Mouse (Mus musculus): ENCODE measurements around the gene Rsph6a. TPM values are rescaled to one million over a fixed set of nuclear protein-coding genes. Genes with fewer than 3 reads are reported as not detected.

Gene Rsph6a
- total RNA-seq, 2 experiments from 2014 or later, result 0.21 TPM; not detected in 1

- DNase-seq (ENCODE audit: low spot score in 2 of 2), result no peak
Measured at GRCm38 (mm10) chr7:19078732-19079131, 24.2 kb downstream of the Rsph6a start.

DNA sequence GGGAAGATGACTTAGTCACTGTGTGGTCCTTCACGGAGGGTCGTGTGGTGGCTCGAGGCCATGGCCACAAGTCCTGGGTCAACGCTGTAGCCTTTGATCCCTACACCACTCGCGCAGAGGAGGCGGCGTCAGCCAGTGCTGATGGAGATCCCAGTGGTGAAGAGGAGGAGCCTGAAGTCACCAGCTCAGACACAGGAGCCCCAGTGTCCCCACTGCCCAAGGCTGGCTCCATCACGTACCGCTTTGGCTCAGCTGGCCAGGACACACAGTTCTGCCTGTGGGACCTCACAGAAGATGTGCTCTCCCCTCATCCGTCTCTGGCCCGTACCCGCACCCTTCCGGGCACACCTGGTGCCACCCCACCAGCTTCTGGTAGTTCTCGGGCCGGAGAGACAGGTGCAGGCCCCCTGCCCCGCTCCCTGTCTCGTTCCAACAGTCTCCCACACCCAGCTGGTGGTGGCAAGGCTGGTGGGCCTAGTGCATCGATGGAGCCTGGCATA, 26.0 kb downstream of the Rsph6a start:
- DNase-seq (ENCODE audit: low spot score in 2 of 2), result no peak

- no peak for DNase-seq (ENCODE audit: low spot score in 2 of 2)
Measured at GRCm38 (mm10) chr7:19082171-19082570, 27.7 kb downstream of the Rsph6a start.

GRCm38 (mm10) chr7:19083096-19083495, 28.6 kb downstream of the Rsph6a start:
- no peak for DNase-seq (ENCODE audit: low spot score in 2 of 2)

GRCm38 (mm10) chr7:19083701-19084100, 29.2 kb downstream of the Rsph6a start, which contains the start of gene Dmpk:
Gene Dmpk (plus strand): TSS chr7:19083849.
- no peak for DNase-seq (ENCODE audit: low spot score in 2 of 2)

GRCm38 (mm10) chr7:19084277-19084771, 29.8 kb downstream of the Rsph6a start:
- DNase-seq (ENCODE audit: low spot score in 2 of 2), result no peak

DNA sequence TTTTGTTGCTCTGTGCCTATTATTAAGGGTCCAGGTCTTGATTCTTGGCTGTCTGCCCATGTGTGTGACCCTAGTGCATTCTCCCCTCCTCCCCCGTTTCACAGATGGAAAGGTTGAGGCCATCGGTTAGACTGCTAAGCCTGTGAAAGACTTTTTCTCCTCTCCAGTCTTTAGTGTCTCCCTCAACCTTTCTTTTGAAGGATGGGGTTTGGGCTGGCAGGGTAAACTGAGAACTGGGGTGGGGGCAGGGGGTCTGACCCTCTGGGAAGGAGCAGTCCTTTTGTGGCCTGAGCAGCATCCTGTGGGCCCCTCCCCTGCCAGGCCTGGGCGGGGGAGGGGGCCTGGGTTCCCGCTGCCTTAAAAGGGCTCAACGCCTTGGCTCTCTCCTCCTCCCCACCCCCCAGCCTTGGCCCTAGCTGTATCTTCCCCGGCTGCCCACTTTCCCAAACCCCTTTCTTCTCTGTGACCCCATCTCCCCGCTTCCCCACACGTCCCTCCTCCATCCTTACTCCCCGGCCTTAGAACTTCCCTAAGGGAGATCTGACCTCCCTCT, 30.5 kb downstream of the Rsph6a start:
- DNase-seq (ENCODE audit: low spot score in 2 of 2), result no peak

GRCm38 (mm10) chr7:19085495-19085894, 31.0 kb downstream of the Rsph6a start:
- DNase-seq (ENCODE audit: low spot score in 2 of 2), result no peak

DNA sequence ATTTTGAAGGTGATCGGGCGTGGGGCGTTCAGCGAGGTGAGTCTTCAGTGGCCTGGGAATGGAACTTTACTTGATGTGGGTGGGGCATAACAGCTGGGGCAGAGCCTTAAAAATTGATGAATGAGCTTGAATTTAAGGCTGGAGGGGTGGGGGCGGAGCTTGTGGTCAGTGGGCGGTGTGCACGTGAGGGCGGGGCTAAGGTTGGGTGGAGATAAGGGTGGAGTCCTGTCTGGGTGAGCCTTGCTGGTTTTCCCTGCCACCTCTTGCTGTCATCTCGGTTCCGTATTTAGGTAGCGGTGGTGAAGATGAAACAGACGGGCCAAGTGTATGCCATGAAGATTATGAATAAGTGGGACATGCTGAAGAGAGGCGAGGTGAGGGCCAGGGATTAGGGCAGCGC, 31.6 kb downstream of the Rsph6a start:
- no peak for DNase-seq (ENCODE audit: low spot score in 2 of 2)

- DNase-seq (ENCODE audit: low spot score in 2 of 2), result no peak
Measured at GRCm38 (mm10) chr7:19086760-19087159, 32.3 kb downstream of the Rsph6a start.

DNA sequence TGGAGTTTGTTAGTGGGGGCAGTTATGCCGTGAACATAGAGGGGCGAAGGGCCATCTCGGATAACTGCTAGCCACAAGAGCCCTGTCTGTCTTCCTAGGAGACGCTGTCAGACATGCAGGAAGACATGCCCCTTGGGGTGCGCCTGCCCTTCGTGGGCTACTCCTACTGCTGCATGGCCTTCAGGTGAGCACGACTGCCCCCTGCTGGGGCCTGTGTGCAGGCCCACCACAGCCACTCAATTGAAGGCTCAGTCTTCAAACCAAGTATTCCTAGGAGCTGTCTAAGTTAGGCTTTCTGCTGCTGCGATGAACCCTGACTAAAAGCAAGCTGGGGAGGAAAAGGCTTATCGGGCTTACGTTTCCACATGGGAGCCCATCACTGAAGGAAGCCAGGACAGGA, 34.3 kb downstream of the Rsph6a start:
- peak in 1 of 2 experiments; percentile 40 for DNase-seq (ENCODE audit: low spot score in 2 of 2)

DNA sequence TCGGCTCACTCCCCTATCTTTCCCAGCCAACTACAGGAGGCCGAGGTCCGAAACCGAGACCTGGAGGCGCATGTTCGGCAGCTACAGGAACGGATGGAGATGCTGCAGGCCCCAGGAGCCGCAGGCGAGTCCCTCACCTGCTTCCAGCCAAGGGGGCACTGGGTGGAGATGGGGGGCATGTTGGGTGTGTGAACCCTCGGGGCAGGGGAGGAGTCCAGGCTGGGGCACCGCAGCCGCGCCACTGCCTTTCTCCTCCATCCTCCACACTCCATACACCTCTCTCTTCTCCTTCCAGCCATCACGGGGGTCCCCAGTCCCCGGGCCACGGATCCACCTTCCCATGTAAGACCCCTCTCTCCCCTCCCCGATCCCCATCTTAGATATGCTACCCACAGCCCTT, 37.4 kb downstream of the Rsph6a start:
- DNase-seq (ENCODE audit: low spot score in 2 of 2), result no peak

DNA sequence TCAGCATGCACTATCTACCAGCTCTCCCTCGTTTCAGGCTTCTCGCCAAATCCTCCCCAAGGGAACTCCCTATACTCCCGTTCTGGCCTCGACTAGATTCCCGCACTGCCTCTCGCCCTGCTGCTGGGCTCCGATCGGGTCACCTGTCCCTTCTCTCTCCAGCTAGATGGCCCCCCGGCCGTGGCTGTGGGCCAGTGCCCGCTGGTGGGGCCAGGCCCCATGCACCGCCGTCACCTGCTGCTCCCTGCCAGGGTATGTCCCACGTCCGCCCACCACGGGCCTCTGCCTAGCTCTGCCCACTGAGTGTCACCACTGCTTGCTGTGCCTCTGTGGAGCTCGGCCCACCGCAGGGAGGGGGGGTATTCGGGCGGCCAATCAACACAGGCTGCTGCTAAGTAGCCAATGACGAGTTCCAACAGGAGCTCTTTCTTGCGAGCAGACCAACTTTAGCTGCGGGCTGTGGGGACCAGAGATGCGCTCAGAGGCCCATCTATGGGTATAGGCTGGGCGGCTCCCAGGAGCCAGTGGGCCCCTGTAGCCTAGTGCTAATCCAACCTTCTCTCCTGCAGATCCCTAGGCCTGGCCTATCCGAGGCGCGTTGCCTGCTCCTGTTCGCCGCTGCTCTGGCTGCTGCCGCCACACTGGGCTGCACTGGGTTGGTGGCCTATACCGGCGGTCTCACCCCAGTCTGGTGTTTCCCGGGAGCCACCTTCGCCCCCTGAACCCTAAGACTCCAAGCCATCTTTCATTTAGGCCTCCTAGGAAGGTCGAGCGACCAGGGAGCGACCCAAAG, 38.1 kb downstream of the Rsph6a start:
- peak; percentile 41 to 52 for DNase-seq (ENCODE audit: low spot score in 2 of 2)

GRCm38 (mm10) chr7:19093174-19093521, 38.7 kb downstream of the Rsph6a start:
- DNase-seq (ENCODE audit: low spot score in 2 of 2), result peak; percentile 73 to 76

DNA sequence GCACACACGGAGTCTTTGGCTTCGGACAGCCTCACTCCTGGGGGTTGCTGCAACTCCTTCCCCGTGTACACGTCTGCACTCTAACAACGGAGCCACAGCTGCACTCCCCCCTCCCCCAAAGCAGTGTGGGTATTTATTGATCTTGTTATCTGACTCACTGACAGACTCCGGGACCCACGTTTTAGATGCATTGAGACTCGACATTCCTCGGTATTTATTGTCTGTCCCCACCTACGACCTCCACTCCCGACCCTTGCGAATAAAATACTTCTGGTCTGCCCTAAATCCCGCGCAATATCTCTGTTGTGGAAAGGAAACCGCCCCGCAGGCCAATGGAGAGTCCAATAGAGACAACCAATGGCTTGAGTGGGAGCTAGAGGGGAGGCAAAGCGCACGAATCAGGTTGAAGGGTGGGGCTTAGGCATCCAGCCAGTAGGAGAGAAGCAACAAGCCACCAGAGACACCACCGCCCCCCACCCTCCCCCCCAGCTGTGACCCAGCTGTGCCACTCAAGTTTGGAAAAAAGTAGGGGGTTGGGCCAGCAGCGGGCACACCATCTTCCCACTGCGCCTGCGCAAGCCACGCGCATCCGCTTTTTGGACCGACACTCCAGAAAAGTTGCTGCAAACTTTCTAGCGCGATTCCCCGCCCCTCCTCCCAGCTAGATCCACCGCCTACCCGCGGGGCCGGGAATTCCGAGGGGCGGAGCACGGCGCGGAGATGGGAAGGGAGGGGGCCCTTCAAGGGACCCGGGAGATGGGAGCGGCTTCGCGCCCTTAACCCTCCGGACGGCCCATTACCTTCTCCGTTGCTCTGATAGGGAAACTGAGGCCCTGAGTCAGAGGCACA, 39.3 kb downstream of the Rsph6a start:
- peak; percentile 79 to 88 for DNase-seq (ENCODE audit: low spot score in 2 of 2)

GRCm38 (mm10) chr7:19094471-19094825, 40.0 kb downstream of the Rsph6a start, which contains the start of gene Six5:
Gene Six5 (plus strand): TSS chr7:19094594.
- no peak for DNase-seq (ENCODE audit: low spot score in 2 of 2)

GRCm38 (mm10) chr7:19094826-19095750, 40.6 kb downstream of the Rsph6a start:
- DNase-seq (ENCODE audit: low spot score in 2 of 2), result no peak

GRCm38 (mm10) chr7:19095751-19096110, 41.2 kb downstream of the Rsph6a start:
- DNase-seq (ENCODE audit: low spot score in 2 of 2), result no peak

- DNase-seq (ENCODE audit: low spot score in 2 of 2), result no peak
Measured at GRCm38 (mm10) chr7:19096421-19096976, 42.0 kb downstream of the Rsph6a start.

DNA sequence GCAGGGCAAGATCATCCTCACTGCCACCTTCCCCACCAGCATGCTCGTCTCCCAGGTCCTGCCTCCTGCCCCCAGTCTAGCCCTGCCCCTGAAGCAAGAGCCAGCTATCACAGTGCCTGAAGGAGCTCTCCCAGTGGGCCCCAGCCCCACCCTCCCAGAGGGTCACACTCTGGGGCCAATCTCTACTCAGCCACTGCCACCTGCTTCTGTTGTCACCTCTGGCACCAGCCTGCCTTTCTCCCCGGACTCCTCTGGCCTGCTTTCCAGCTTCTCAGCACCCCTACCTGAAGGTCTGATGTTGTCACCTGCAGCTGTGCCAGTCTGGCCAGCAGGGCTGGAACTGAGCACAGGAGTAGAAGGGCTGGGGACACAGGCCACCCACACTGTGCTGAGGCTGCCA, 42.7 kb downstream of the Rsph6a start:
- no peak for DNase-seq (ENCODE audit: low spot score in 2 of 2)
